Mouse (Mus musculus) bone marrow, adult 2 months (tissue): ENCODE data around the gene Cacna1b. TPM values are rescaled to one million over a fixed set of nuclear protein-coding genes. Genes with fewer than 3 reads are reported as not detected.

Experiments
- H3K27ac ChIP-seq: fragments of 200-500 bp; 2 replicates; pipeline ENCODE4 v1.5.1; 2012; ENCODE audit warnings: low read depth, mild to moderate bottlenecking, control low read depth, inconsistent platforms, low read length; ENCODE audit not compliant: control insufficient read depth, poor library complexity, insufficient read depth
- H3K4me1 ChIP-seq: fragments of 200-500 bp; 2 replicates; pipeline ENCODE4 v1.6.1; 2011; ENCODE audit warnings: low read length; ENCODE audit not compliant: control insufficient read depth, insufficient read depth
- H3K4me3 ChIP-seq: fragments of 200-500 bp; replicated peaks from 2 replicates; pipeline ENCODE3; 2011; ENCODE audit warnings: mild to moderate bottlenecking, low read depth, low read length, control low read depth; ENCODE audit not compliant: control insufficient read depth
- CTCF ChIP-seq: fragments of 200-500 bp; IDR thresholded peaks from 2 replicates; pipeline ENCODE4 v1.5.1; 2011; ENCODE audit warnings: low read length, control low read depth; ENCODE audit not compliant: control insufficient read depth, insufficient read depth
- POLR2A ChIP-seq: fragments of 200-500 bp; IDR thresholded peaks from 2 replicates; pipeline ENCODE4 v1.6.1; 2011; ENCODE audit warnings: low read depth, mild to moderate bottlenecking, control low read depth, low read length, borderline replicate concordance; ENCODE audit not compliant: control insufficient read depth
- WGBS: fragments of 180-500 bp; shearing (Covaris S2); methylation state at CpG from one replicate; pipeline ENCODE4 v1.1.7; 2018; 5-methylcytosine and 5-hydroxymethylcytosine counted together
- polyA plus RNA-seq: library from polyadenylated mRNA; stranded (reverse); fragments of >200 nt; gene quantifications from 2 replicates; pipeline ENCODE4 v1.2.4, GENCODE M21; 2011; ENCODE audit warnings: low replicate concordance; ENCODE audit not compliant: missing spikeins, insufficient read depth, insufficient read length

Cacna1b gene
- polyA plus RNA-seq, 1 experiment: 2.2 TPM

GRCm38 (mm10) chr2:24608765-24609138 lies 154.2 kb downstream of the Cacna1b start:
- Histone ChIP-seq H3K4me1 (no peaks in the 10 kb centered on the region; the same call in 1 of the 2 replicates), H3K27ac (no peak overlapping the region), H3K4me3 (no peak overlapping the region)
- WGBS: 4% methylated on average over 7 of the region's 7 CpGs
- TF ChIP-seq POLR2A (no peak), CTCF (no peak)

DNA sequence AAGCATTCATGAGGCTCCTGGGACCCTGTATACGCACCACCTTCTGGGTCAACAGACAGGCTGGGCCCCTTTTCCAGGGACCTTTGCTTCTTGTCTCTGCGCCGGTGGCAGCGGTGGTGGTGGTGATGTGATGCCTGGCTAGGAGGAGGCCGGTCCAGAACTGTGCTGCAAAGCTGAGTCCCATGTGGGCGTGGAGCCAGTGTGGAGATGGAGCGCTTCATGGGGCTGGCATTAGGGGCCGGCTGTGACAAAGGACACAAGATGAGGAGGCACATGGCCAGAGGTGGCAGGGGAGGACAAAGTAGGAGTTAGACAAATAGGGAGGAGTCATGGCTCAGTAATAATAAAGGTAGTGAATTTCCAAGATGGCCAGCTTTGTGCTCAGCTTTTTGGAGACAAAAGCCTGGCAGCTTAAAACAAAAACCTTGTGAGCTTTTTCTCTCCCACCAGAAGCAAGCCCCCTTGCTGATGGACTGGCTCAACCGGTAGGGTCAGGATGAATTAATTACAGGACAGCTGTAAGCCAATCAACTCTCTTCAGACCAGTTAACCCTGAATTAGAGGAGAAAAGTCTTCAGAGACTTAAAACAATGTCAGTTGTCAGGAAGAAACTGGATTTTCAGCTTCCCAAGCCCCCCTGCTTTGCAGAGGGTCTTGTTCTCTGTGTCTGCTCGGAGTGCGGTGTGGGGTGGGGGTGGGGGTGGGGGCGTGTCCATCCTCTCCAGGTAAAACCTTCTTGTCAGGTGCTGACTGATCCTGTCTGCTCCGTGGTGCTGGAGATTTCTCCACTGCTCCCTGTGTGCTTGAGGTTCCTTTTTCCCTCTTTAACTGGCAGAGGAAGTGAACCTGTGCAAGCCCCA lies 154.8 kb downstream of the Cacna1b start:
- WGBS: 73% methylated on average over 13 of the region's 13 CpGs
- Histone ChIP-seq H3K4me3 (no peak overlapping the region), H3K4me1 (no peaks in the 10 kb centered on the region; the same call in 1 of the 2 replicates), H3K27ac (no peak overlapping the region)
- TF ChIP-seq CTCF (no peak), POLR2A (no peak)

DNA sequence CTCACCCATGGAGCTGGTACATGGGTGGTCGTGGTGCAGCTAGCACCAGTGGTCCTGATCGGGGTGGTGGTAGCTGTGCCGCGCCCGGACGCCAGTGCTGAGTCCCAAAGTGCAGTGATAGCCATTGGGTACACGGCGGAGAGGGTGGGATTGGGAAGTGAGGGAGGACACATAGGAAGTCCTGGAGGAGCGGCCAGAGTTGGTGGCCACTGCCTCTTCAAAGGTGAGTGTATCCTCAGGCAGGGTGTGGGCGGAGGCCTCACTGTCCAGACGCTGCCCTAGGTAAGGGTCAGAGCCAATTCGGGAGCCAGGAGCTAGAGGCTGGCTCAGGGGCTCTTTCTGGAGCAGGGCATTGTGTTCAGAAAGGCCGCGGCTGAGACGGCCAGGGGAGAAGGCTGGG lies 156.4 kb downstream of the Cacna1b start:
- H3K4me1 ChIP-seq: no peaks in the 10 kb centered on the region; the same call in 1 of the 2 replicates
- H3K4me3 ChIP-seq: no peak overlapping the region
- WGBS: 85% methylated on average over 15 of the region's 15 CpGs
- H3K27ac ChIP-seq: no peak overlapping the region
- no peak for TF ChIP-seq CTCF
- TF ChIP-seq POLR2A: no peak

- H3K27ac ChIP-seq: no peak overlapping the region
- H3K4me1 ChIP-seq: no peaks in the 10 kb centered on the region; the same call in 1 of the 2 replicates
- TF ChIP-seq CTCF: no peak
- TF ChIP-seq POLR2A: no peak
- 2% methylated on average over 4 of the region's 4 CpGs for WGBS
- no peak overlapping the region for H3K4me3 ChIP-seq
Measured at GRCm38 (mm10) chr2:24605096-24605495, 157.9 kb downstream of the Cacna1b start.

DNA sequence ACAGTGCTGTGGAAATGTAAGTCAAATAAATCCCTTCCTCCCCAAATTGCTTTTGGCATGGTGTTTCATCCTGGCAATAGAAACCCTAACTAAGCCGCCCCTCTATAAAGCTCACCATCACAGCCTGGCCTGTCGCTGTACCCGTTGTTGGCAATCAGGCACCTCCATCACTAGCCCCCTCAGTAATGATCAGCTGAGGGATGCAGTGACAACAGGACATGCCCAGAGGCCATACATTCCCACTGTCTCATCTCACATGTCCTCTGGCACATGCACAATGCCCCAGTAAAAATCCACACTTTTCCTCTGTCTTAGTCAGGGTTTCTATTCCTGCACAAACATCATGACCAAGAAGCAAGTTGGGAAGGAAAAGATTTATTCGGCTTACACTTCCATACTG lies 173.5 kb downstream of the Cacna1b start:
- H3K4me1 ChIP-seq: no peaks in the 10 kb centered on the region
- no peak for TF ChIP-seq CTCF
- no peak overlapping the region for H3K4me3 ChIP-seq
- WGBS: 88% methylated on average over 4 of the region's 4 CpGs
- no peak overlapping the region for H3K27ac ChIP-seq

- H3K27ac ChIP-seq: no peak overlapping the region
- TF ChIP-seq POLR2A (no peak), CTCF (no peak)
- no peaks in the 10 kb centered on the region for H3K4me1 ChIP-seq
- no peak overlapping the region for H3K4me3 ChIP-seq
Measured at GRCm38 (mm10) chr2:24587999-24588398, 175.0 kb downstream of the Cacna1b start.

DNA sequence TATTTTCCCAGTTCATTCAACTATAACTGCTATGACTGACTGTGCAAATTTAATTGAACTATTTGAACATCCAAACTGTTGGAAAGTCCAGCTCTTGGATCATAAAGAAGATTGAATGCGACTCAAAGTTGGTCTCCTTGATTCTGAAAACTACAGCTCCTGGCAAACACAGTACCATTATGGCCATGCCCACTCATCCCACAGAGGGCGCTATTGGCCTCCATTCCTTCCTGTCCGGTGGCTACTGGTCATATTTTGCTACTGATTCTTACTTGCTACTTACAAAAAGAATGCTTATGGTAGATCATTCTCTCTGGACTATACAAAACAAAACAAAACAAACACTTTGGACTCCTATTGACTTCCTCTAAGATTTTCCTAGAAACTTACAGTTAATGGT lies 188.3 kb downstream of the Cacna1b start:
- WGBS: 16% methylated on average over 3 of the region's 3 CpGs

GRCm38 (mm10) chr2:24570917-24571316 lies 192.0 kb downstream of the Cacna1b start:
- TF ChIP-seq POLR2A: no peak
- no peak for TF ChIP-seq CTCF
- H3K27ac ChIP-seq: no peak overlapping the region
- 7% methylated on average over 1 of the region's 1 CpGs for WGBS
- H3K4me3 ChIP-seq: no peak overlapping the region
- H3K4me1 ChIP-seq: peaks cover 2% of the 10 kb centered on the region; the same call in 1 of the 2 replicates

More for the DNA sequence above, 188.3 kb downstream of the Cacna1b start:
- Histone ChIP-seq H3K4me1 (peaks cover 2% of the 10 kb centered on the region; the same call in 1 of the 2 replicates), H3K27ac (no peak overlapping the region), H3K4me3 (no peak overlapping the region)
- TF ChIP-seq POLR2A (no peak), CTCF (peak; percentile 70)
